Mouse (Mus musculus) kidney, adult 9 months (tissue): ENCODE results near the gene Srgap2.
"Not testable (repeated sequence)": the region's sequence is repeated elsewhere in the genome, so short reads cannot be mapped to it uniquely, and the experiment has no call there.

ENCODE experiments used
- DNase-seq: peaks from one replicate; pipeline ENCODE4 v3.0.0; 2022

Srgap2 gene

DNA sequence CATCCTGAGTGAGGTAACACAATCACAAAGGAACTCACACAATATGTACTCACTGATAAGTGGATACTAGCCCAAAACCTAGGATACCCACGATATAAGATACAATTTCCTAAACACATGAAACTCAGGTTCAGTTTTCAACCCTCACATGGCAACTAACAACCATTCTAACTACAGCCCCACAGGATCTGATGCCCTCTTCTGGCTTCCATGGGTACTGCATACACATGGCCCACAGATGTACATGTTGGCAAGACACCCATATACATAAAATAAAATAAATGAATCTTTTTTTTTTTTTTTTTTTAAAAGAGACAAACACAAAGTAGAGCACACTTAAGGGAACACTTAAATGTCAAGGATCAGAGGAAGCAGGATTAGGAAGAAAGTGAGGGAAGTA lies 198.1 kb downstream of the Srgap2 start:
- DNase-seq, result not testable (repeated sequence)

DNA sequence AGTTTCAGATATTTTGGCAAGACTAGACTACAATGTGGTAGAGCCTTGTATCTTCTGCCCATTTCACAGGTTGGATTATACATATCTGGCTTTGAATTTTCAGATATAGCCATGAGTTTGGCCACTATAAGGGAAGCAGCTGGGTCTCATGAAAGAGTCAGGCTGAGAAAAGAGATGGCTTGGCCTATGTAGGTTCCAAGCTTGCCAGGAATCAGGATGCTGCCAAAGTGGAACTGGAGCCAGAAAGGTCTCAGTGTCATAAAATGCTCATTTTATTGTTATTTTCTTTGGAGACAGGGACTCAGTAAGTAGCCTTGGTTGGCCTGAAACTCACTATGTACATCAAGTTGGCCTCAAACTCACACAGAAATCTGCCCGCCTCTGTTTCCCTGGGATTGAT lies 200.0 kb downstream of the Srgap2 start:
- DNase-seq, result no peak

DNA sequence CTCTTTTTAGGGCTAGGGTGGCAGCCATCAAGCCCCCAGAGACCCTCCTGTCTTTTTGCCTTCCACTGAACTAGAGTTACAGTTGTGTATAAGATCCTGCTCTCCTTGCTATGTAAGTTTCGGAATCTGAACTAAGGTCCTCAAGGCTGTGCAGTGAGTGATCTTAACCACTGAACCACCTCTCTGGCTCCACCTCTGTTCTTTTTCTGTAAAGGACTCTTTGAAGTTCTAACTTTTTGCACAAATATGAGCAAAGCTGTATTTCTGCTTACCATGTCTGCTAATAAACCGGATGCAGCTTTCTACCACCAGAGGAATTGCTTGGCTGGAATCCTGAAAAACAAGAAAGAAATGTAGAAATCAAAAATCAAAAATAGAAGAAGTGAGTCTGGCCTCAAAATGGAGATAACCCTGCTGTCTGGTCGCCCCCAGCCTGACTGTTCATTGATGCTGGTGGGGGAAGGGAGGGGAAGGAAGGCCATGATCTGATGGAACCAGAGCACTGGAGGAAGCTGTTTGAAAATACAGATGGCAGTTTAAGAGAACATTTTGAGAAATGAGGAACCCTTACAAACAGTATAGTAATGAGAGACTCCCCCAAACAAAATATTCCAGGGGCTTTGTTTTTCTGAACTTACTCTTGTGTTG lies 202.2 kb downstream of the Srgap2 start:
- DNase-seq, result no peak

DNA sequence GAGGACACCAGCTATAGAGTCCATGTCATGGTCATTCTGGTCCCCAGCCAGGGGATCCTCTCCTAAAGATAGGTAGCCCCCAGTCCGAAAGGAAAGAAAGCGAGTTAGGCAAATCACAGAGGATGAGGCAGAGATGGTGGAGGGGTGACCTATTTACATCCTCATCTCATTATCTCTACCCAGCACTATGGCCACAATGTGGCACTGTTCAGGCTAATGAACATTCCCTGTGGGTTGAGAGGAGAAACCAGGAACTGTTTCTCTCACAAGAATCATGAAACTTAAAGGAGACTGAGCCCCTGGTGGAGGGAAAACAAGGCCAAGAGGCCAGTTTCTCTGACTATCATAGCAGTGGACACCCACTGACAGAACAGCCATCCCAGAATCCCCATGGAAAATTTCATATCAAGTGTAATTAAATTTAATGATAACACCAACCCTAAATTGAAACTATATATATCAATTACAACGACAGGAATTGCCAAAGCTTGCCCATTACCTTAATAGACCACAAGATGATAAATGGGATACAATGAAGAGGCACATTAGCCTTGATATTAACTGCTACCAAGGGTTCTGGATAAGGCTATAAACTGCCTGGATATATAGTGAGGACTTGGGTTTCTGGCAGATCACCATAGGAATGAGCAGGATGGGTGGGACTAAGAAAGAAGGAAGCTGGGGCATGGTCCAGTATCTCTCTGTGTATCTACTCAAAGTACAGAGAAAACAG lies 207.4 kb downstream of the Srgap2 start:
- no peak for DNase-seq

DNA sequence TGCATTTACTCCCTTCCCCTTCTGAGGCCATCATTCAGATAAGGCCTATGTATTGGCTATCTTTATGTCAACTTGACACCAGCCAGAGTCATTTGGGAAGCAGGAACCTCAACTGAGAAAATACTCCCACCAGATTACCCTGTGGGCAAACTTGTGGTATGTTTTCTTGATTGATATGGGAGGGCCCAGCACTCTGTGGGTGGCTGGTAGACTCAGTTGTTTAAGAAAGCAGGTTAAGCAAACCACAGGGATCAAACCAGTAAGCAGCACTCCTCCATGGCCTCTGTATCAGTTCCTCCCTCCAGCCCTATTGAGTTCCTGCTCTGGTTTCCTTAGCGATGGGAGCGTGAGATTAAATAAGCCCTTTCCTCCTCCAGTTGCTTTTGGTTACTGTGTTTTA lies 208.8 kb downstream of the Srgap2 start:
- no peak for DNase-seq

DNA sequence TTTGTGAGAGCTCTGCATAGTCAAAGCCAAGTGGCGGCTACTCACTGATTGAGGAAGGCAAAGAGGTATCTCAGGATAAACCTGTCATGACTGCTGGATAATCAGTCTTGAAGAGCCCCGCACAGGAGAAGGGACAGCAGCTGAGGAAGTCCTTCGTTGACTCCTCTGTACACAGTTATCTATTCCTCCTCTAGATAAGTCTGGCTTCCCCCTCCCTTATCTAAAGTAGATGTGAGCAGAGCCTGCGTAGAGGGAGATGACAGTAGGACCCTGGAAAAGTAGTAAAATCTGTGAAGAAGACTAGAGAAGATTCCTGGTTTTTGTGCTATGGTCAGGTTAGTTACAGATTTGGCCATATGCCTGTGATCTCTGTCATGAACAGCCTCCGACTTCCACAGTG lies 209.5 kb downstream of the Srgap2 start:
- DNase-seq, result no peak

DNA sequence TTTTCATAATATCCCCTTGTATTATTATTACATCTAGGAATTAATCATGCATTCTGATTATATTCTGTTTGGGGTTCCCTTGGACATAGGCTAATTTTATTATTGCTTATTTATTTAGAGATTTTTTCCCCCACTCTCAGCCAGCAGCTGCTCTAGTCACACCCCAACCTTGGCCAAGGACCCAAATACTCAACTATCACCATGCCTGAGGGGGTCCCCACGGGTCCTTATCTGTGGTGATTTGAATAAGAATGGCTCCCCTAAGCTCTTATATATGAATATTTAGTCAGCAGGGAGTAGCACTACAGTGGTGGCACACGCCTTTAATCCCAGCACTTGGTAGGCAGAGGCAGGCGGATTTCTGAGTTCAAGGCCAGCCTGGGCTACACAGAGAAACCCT lies 215.9 kb downstream of the Srgap2 start:
- DNase-seq, result no peak

DNA sequence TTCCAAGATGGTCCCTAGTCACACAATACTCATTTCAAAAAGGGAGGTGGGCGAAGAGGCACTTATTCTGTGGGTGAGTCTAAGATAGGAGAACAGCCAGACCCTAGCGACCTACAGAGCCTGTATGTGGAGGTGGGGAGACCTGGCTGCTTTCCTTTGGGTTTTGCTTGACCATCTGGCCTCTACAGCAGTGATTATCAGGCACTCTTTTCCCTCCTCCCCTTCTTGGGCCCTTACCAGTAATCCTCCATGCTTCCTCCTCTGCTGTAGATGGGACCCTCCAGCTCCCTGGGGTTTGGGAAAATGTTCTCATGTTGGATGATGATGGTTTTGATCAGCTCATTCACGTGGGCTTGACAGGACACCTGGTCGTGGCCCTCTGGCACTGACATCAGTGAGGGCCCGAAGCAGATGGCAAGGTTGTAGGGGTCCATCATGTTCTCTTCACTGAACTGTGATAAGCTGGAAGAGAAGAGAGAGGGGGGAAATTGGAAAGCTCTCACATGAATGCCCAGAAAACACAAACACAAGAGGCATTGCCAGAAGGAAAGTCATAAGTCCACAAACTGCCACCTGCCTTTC lies 216.8 kb downstream of the Srgap2 start:
- no peak for DNase-seq

DNA sequence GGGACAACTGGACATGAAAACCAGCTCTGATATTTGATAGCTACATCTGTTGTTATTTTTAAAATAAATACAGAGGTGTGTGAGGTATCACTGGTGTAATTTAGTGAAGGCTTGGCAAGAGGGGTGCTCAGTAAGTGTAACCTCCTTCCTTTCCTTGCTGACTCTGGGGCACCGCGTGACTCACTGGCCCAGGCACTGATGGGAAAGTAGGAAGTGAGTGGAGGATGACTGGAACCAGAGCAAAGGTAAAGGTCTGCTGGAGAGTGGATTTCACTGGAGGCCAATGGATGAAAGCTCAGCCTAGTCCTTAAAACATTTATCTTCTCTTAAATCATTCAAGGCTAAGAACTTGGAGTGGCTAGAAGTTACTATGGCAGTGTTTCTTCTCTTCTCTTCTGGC lies 226.4 kb downstream of the Srgap2 start:
- no peak for DNase-seq

DNA sequence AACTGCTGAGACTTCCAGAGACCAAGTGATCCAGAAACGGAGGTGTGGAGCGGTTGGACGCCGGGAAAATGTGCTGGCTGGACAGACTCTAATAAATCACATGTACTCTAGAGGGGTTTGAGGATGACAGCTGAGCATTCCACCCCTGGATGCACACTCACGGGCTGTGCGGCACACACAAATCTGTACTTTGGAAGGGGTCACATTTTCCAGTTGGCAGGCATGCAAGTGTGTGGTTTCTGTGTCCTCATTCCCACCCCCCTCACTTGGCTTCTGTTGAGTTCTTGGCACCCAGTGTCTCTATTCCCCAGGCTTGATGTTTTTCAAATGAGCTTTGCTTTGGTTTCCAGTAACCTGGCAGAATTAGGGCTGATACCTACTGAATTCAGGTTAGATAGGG lies 227.4 kb downstream of the Srgap2 start:
- DNase-seq, result peak; percentile 43

DNA sequence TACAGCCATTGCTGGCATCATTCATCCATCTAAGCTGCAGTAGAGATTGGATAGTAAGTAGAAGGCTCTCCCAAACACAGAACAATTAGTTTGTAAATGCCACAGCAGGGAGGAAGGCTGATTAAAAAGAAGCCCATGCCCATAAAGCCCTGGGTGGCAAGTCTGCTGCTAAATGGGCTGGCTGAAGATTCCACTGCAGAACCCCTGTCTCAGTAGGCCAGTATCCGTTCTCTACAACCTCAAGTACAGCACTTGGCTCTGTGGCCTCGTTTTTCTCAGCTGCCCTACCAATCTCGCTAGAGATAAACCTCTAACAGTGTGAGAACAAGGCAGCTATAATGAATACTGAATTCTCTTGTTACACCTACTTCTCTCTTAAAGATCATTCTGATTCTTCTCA lies 227.9 kb downstream of the Srgap2 start:
- no peak for DNase-seq

DNA sequence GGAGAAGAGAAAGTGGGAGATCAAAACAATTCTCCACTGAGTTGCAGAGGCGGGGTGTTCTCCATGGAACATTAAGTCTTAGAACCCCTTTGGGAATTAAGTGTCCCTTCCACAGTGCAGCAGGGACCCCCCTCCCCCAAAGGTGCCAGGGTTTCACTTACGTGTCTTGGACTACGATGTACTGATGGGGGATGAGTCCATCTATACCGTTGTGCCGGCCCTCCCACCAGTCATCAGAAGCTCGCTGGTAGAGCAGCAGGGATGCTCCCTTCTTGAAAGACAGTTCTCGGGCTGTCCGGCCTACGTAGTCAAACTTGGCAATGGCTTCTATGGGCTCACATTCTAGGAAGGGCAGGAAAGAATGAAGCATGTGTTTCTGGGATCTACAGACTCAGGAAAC lies 229.0 kb downstream of the Srgap2 start:
- no peak for DNase-seq

DNA sequence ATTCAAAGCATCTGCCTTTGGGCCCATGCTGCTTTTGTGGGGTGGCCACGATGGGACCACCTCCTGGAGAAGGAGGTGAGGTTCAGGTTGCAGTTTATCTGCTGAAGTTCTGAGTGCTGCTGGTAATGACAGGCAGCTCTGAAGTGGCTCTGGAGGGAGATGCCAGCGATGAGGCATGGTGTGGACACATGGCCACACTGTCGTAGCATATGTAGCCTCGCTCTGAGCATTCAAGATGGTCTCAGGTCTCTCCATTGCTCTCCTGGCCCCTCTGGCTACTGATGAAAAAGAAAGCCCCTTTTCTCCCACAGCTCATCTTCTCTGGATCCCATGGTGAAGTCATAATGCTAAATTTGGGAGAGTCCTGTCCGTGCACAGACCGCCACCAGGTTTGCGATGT lies 230.4 kb downstream of the Srgap2 start:
- DNase-seq, result no peak

DNA sequence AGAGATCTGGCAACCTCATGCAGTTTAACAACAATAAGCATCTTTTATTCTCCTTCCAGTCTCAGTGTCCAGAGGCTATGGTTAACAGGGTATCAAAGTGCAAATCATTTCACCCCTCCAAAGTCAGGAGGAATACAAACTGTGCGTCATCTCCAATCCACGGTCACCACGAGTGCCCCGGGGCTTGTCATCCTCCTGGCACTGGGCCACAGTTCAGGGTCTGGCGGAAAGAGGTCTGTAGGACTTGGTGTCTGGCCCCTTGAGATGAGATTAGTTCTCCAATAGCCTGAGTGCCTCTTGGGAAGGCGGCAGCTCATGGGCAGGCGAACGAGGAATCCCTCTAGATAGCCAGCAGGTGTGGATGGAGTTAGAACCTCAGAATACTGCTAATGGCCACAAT lies 232.0 kb downstream of the Srgap2 start:
- no peak for DNase-seq

DNA sequence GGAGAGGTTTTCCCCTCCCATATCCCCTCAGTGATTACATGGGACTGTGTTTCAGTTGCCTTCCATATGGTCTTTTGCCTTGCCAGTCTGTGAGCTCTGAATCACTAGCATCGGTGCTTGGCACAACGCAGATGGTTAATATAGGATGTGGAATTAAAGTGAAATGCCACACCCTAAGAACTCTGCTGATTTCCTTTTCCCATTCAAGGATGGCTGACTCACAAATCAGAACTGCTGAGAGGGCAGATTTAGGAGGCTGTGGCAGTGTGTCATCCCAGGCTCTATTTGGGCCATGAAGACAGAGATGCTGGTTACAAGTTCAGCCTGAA lies 233.3 kb downstream of the Srgap2 start:
- DNase-seq, result no peak

DNA sequence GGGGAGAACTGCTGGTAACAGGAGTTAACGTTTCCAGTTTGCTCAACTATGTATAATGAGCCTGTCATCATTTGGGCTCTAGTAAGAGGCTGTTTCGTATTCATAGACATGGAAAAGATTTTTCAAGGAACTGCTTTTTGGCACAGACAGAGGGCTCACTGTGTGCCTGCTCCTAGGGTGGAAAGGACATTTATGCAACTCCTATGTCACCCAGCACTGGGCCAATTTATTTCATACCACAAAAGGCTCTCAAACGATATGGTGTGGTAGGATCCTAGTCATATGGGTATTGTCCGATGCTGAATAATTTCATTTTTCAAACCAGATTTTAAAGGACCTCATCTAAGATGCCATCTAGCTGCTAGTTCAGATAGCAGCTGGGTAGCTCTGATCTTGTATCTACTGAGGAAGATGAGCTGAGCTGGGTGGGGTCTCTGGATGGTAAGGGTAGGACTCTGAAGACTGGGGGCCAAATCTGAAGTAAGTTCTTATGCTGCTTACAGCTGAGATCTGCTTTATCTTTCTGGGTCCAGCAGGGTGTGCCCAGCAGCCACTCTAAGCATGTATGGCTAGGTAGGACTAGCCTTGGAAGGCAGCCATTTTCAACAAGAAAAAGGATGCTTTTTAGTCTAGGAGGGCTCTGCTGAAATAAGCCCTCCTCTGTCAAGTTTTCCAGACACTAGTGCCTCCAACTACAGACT lies 233.8 kb downstream of the Srgap2 start:
- DNase-seq, result no peak

DNA sequence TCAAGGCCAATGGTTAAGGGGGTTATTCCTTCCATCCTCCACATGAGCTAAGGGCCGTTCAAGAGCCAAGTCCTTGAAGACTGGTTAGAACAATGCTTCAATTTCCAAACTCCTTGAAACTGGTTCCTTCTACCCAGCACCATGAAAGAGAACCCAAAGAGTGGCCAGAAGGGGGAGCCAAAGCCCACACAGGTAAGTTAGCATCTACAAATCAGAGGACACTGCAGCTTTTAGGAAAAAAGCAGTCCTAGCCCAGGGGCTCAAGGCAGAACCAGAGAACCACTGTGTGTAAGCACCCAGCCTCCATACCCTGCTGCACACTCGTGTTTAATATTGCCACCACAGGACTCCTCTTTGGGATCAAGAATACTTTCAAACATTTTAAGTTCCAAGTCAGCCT lies 236.5 kb downstream of the Srgap2 start:
- peak; percentile 81 for DNase-seq

DNA sequence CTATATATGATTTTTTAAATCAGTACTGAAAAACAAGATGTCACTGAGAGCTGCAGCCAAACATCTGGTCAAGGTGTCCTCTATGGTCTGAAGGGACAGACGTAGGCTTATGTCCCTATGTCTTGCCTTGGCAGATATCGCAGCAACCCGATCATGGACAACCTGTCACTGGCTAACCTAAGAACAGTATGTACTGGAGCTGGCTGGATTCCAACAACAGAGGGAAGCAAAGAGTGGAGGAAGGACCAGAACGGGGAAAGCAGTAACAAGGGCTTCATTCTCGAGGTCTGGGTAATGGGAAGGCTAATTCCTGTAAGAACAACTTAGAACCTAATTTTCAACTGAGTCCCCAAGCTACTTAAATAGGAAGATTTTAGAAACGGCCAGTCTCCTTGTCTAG lies 238.2 kb downstream of the Srgap2 start:
- no peak for DNase-seq

DNA sequence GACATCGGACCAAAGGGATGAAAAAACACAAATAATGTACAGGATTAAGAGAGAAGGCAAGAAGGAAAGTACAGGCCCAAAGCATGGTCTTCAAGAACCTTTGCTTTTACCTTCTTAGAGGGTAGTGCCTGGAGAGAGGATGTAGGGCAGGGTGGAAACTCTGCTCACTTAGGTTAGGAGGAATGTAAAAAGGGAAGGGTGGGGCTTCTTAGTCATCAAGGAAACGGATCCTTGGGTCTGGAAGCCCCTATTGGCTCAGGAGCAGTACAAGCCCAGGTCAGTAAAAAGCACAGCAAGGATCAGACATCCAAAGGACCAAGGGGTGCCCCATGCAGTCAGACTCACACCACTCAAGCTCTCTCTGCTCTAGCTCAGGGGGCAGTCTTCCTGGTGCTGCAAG lies 239.9 kb downstream of the Srgap2 start:
- DNase-seq, result no peak

DNA sequence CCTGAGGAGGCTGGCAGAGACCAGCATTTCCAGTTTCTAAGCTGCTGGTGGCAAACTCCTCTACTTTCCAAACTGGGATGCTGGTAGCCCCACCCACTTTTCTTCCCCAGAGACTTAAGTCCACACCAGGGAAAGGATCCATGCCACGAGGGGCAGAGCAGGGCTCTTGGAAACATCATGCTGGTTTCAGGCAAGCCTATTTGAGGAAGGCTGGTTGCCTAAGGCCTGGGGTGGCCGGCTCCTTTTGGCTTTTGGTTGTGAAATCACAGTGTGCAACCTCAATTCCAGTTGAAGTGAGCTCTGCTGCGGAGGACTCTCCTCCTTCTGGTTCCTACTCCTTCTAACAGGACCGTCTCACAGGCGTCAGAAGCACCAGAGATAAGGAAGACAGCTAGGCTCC lies 240.3 kb downstream of the Srgap2 start:
- no peak for DNase-seq

DNA sequence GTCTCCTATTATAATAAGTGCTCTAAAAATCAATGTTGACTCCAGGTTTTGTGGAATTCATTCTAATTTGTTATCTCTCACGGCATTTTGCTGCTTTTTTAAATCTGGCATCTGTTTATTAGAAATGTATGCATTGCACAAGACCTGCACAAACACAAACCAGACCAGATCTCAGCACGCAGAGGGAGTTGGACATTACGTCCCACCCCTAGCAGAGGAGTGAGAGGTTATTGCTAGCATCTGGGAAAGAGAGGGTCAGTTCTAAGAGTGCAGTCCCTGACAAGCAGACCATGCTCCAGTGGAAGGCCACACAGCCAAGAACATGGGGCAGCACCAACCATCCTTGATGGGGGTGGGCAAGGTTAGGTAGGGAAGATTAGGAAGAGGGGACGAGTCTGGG lies 242.5 kb downstream of the Srgap2 start:
- no peak for DNase-seq

DNA sequence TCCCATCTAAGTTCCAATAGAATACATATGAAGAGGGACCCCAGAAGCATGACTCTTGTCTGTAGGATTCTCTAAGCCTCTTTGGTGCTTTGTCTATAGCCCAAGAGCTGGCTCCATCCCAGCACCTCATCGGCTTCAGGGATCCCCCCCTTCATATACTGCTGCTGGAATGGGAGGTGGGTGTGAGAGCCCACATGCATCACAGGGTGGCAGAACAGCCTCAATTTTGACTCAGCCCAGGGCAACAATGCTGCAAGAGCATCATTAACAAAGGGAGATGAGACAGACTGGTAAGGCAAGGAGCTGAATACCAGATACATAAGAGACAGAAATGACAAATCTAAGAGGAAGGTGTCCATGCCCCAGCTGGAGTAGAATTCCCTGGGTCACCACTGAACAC lies 243.0 kb downstream of the Srgap2 start:
- no peak for DNase-seq

DNA sequence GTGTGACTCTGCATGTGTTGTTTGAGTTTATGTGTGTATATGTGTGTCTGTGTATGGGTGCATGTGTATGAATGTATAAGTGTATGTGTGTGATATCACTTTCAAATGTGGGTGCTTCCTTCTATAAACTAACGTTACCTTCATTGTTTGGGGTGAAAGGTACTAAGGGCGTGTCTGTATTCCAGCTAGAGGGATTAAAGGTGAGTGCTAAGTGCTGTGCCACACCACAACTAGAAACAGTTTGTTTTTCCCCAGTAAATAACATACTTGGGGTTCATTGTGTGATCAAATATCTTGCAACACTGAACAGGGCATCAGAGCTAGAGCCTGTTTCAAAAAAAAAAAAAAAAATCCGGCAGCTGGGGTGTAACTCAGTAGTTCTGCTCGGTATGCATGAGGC lies 245.4 kb downstream of the Srgap2 start:
- no peak for DNase-seq

DNA sequence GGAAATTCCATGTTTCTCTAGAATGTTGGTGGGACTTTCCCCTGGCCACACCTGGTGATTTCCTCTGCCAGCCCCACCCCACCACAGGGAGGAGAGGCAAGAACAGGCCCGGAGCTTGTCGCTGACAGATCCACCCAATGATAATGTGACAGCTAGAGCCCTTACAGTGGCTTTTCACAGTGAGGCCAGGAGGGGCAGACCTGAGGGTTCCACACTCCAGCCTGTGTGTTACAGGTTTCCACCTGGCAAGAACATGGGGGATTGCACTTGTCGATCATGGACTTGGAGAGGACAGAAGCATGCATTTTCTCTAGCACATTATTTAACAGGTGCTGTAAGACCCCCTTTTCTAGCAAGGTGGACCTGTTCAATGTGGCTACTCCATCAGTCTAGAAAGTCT lies 246.9 kb downstream of the Srgap2 start:
- no peak for DNase-seq
